Mouse (Mus musculus) midbrain, embryonic 15.5 days (tissue): ENCODE results near the gene Tpsg1. TPM values are rescaled to one million over a fixed set of nuclear protein-coding genes. Genes with fewer than 3 reads are reported as not detected.
A peak's percentile ranks its signal among the peaks of the same experiment; 100 is the strongest.

Source experiments
- ATAC-seq: fragments of 200-750 bp; cut with Nextera tagmentation; replicated peaks from 2 replicates; pipeline ENCODE4 v1.8.0; 2017; ENCODE audit warnings: moderate TSS enrichment
- H3K27ac ChIP-seq: fragments of 300-500 bp; sonication (generic); 2 replicates; pipeline ENCODE4 v1.5.1; 2015; ENCODE audit warnings: mild to moderate bottlenecking, inconsistent platforms
- H3K27me3 ChIP-seq: fragments of 300-500 bp; sonication (generic); replicated peaks from 2 replicates; pipeline ENCODE4 v1.6.1; 2015; ENCODE audit warnings: inconsistent platforms
- H3K36me3 ChIP-seq: fragments of 300-500 bp; sonication (generic); replicated peaks from 2 replicates; pipeline ENCODE4 v1.6.1; 2015; ENCODE audit warnings: inconsistent platforms
- H3K4me1 ChIP-seq: fragments of 300-500 bp; sonication (generic); 2 replicates; pipeline ENCODE4 v1.6.1; 2015; ENCODE audit warnings: inconsistent platforms
- H3K4me2 ChIP-seq: fragments of 300-500 bp; sonication (generic); 2 replicates; pipeline ENCODE4 v1.6.1; 2015; ENCODE audit warnings: inconsistent platforms, mild to moderate bottlenecking, moderate library complexity
- H3K4me3 ChIP-seq: fragments of 300-500 bp; sonication (generic); 2 replicates; pipeline ENCODE4 v1.5.1; 2015; ENCODE audit warnings: mild to moderate bottlenecking, inconsistent platforms
- H3K9ac ChIP-seq: fragments of 300-500 bp; sonication (generic); 2 replicates; pipeline ENCODE4 v1.6.1; 2015; ENCODE audit warnings: mild to moderate bottlenecking, inconsistent platforms
- H3K9me3 ChIP-seq: fragments of 300-500 bp; sonication (generic); 2 replicates; pipeline ENCODE4 v1.6.1; 2016; ENCODE audit warnings: inconsistent platforms
- WGBS: fragments of 180-500 bp; shearing (Covaris S2); methylation state at CpG from one replicate; pipeline ENCODE4 v1.1.7; 2015; ENCODE audit warnings: mixed read lengths; 5-methylcytosine and 5-hydroxymethylcytosine counted together
- polyA plus RNA-seq: library from polyadenylated mRNA; unstranded; fragments of >200 nt; fragmentation: Nextera tagmentation; extraction: Ambion mirVana; gene quantifications from 2 replicates; pipeline ENCODE4 v1.2.1, GENCODE M21; 2015

The Tpsg1 gene
- polyA plus RNA-seq, 1 experiment from 2014 or later, result 0.93 TPM

GRCm38 (mm10) chr17:25374011-25374410 lies 4.9 kb downstream of the Tpsg1 start:
- Histone ChIP-seq H3K36me3 (peaks cover 2% of the 10 kb centered on the region; the same call in 1 of the 2 replicates), H3K4me1 (no peaks in the 10 kb centered on the region), H3K27ac (no peak overlapping the region), H3K9ac (no peak overlapping the region), H3K27me3 (no peaks in the 10 kb centered on the region), H3K4me2 (no peak overlapping the region), H3K4me3 (no peak overlapping the region), H3K9me3 (no peaks in the 10 kb centered on the region)
- 56% methylated on average over 9 of the region's 9 CpGs for WGBS
- ATAC-seq, result no peak

- Histone ChIP-seq H3K27ac (no peak overlapping the region), H3K36me3 (no peaks in the 10 kb centered on the region), H3K4me1 (peaks cover 14% of the 10 kb centered on the region), H3K9me3 (no peaks in the 10 kb centered on the region), H3K4me3 (no peak overlapping the region), H3K27me3 (no peaks in the 10 kb centered on the region), H3K9ac (no peak overlapping the region), H3K4me2 (no peak overlapping the region)
- WGBS, result 91% methylated on average over 4 of the region's 4 CpGs
- no peak for ATAC-seq
Observed at GRCm38 (mm10) chr17:25394526-25394925, 25.5 kb downstream of the Tpsg1 start.

- peaks cover 22% of the 10 kb centered on the region for H3K4me1 ChIP-seq
- H3K9me3 ChIP-seq, result no peaks in the 10 kb centered on the region
- H3K27me3 ChIP-seq, result peaks cover 4% of the 10 kb centered on the region; the same call in 1 of the 2 replicates
- no peaks in the 10 kb centered on the region for H3K36me3 ChIP-seq
- WGBS, result 33% methylated on average over 14 of the region's 14 CpGs
- ATAC-seq, result peak; percentile 70
- H3K27ac ChIP-seq, result no peak overlapping the region
- no peak overlapping the region for H3K9ac ChIP-seq
- H3K4me2 ChIP-seq, result no peak overlapping the region
- H3K4me3 ChIP-seq, result no peak overlapping the region
Observed at GRCm38 (mm10) chr17:25397804-25398519, 28.9 kb downstream of the Tpsg1 start.

GRCm38 (mm10) chr17:25398520-25398838 lies 29.4 kb downstream of the Tpsg1 start:
- no peak overlapping the region for H3K4me2 ChIP-seq
- no peaks in the 10 kb centered on the region for H3K9me3 ChIP-seq
- H3K4me3 ChIP-seq, result no peak overlapping the region
- H3K4me1 ChIP-seq, result peaks cover 25% of the 10 kb centered on the region
- ATAC-seq, result peak; percentile 21; the same call in 1 of the 2 replicates
- H3K27me3 ChIP-seq, result peaks cover 9% of the 10 kb centered on the region; the same call in 1 of the 2 replicates
- H3K9ac ChIP-seq, result no peak overlapping the region
- H3K27ac ChIP-seq, result no peak overlapping the region
- WGBS, result 53% methylated on average over 13 of the region's 13 CpGs
- H3K36me3 ChIP-seq, result no peaks in the 10 kb centered on the region

- Histone ChIP-seq H3K9me3 (no peaks in the 10 kb centered on the region), H3K9ac (no peak overlapping the region), H3K4me3 (no peak overlapping the region), H3K4me1 (peaks cover 44% of the 10 kb centered on the region), H3K27ac (no peak overlapping the region), H3K36me3 (no peaks in the 10 kb centered on the region), H3K27me3 (peaks cover 12% of the 10 kb centered on the region; the same call in 1 of the 2 replicates), H3K4me2 (no peak overlapping the region)
- WGBS, result 15% methylated on average over 7 of the region's 7 CpGs
- ATAC-seq, result no peak
Observed at GRCm38 (mm10) chr17:25400443-25400842, 31.4 kb downstream of the Tpsg1 start.

- no peak overlapping the region for H3K9ac ChIP-seq
- WGBS, result 21% methylated on average over 4 of the region's 4 CpGs
- H3K9me3 ChIP-seq, result no peaks in the 10 kb centered on the region
- no peak for ATAC-seq
- peaks cover 12% of the 10 kb centered on the region; the same call in 1 of the 2 replicates for H3K27me3 ChIP-seq
- H3K4me3 ChIP-seq, result no peak overlapping the region
- peaks cover 55% of the 10 kb centered on the region for H3K4me1 ChIP-seq
- H3K4me2 ChIP-seq, result no peak overlapping the region
- H3K27ac ChIP-seq, result no peak overlapping the region
- no peaks in the 10 kb centered on the region for H3K36me3 ChIP-seq
Observed at GRCm38 (mm10) chr17:25401491-25401890, 32.4 kb downstream of the Tpsg1 start.

- Histone ChIP-seq H3K4me3 (no peak overlapping the region), H3K9me3 (no peaks in the 10 kb centered on the region), H3K36me3 (no peaks in the 10 kb centered on the region), H3K27me3 (peaks cover 12% of the 10 kb centered on the region; the same call in 1 of the 2 replicates), H3K9ac (no peak overlapping the region), H3K4me2 (no peak overlapping the region), H3K4me1 (peaks cover 62% of the 10 kb centered on the region), H3K27ac (no peak overlapping the region)
- ATAC-seq, result no peak
- WGBS, result 78% methylated on average over 13 of the region's 13 CpGs
Observed at GRCm38 (mm10) chr17:25402224-25402623, 33.2 kb downstream of the Tpsg1 start.

GRCm38 (mm10) chr17:25404190-25404589 lies 35.1 kb downstream of the Tpsg1 start:
- Histone ChIP-seq H3K27ac (peak overlapping the region; percentile 74), H3K4me2 (peak overlapping the region; percentile 12; the same call in 1 of the 2 replicates), H3K4me1 (peaks cover 63% of the 10 kb centered on the region), H3K4me3 (no peak overlapping the region), H3K27me3 (peaks cover 12% of the 10 kb centered on the region; the same call in 1 of the 2 replicates), H3K36me3 (no peaks in the 10 kb centered on the region), H3K9ac (no peak overlapping the region), H3K9me3 (no peaks in the 10 kb centered on the region)
- WGBS, result 22% methylated on average over 3 of the region's 3 CpGs
- ATAC-seq, result peak; percentile 59

- 0 out of 2 replicates have a peak, but pooled peaks have one; percentile 24 for ATAC-seq
- Histone ChIP-seq H3K4me2 (no peak overlapping the region), H3K9ac (no peak overlapping the region), H3K4me3 (no peak overlapping the region), H3K27ac (peak overlapping the region; percentile 74), H3K4me1 (peaks cover 74% of the 10 kb centered on the region), H3K27me3 (peaks cover 12% of the 10 kb centered on the region; the same call in 1 of the 2 replicates), H3K36me3 (no peaks in the 10 kb centered on the region), H3K9me3 (no peaks in the 10 kb centered on the region)
- 9% methylated on average over 10 of the region's 10 CpGs for WGBS
Observed at GRCm38 (mm10) chr17:25405224-25405895, 36.3 kb downstream of the Tpsg1 start.

- H3K4me3 ChIP-seq, result no peak overlapping the region
- 9% methylated on average over 6 of the region's 6 CpGs for WGBS
- 0 out of 2 replicates have a peak, but pooled peaks have one; percentile 14 for ATAC-seq
- no peak overlapping the region for H3K4me2 ChIP-seq
- peaks cover 81% of the 10 kb centered on the region for H3K4me1 ChIP-seq
- H3K27me3 ChIP-seq, result peaks cover 12% of the 10 kb centered on the region; the same call in 1 of the 2 replicates
- H3K9me3 ChIP-seq, result no peaks in the 10 kb centered on the region
- peak overlapping the region; percentile 74; the same call in 1 of the 2 replicates for H3K27ac ChIP-seq
- no peak overlapping the region for H3K9ac ChIP-seq
- no peaks in the 10 kb centered on the region for H3K36me3 ChIP-seq
Observed at GRCm38 (mm10) chr17:25406011-25406441, 37.0 kb downstream of the Tpsg1 start.

GRCm38 (mm10) chr17:25407352-25407751 lies 38.3 kb downstream of the Tpsg1 start:
- WGBS, result 52% methylated on average over 4 of the region's 4 CpGs
- H3K4me3 ChIP-seq, result no peak overlapping the region
- no peak overlapping the region for H3K4me2 ChIP-seq
- peaks cover 12% of the 10 kb centered on the region; the same call in 1 of the 2 replicates for H3K27me3 ChIP-seq
- H3K9ac ChIP-seq, result peak overlapping the region; percentile 19; the same call in 1 of the 2 replicates
- H3K36me3 ChIP-seq, result no peaks in the 10 kb centered on the region
- no peak for ATAC-seq
- H3K27ac ChIP-seq, result peak overlapping the region; percentile 43
- H3K4me1 ChIP-seq, result peaks cover 79% of the 10 kb centered on the region
- H3K9me3 ChIP-seq, result no peaks in the 10 kb centered on the region

- WGBS, result 82% methylated on average over 7 of the region's 7 CpGs
- H3K36me3 ChIP-seq, result no peaks in the 10 kb centered on the region
- peaks cover 76% of the 10 kb centered on the region for H3K4me1 ChIP-seq
- H3K4me3 ChIP-seq, result no peak overlapping the region
- H3K4me2 ChIP-seq, result no peak overlapping the region
- ATAC-seq, result no peak
- H3K27ac ChIP-seq, result no peak overlapping the region
- no peak overlapping the region for H3K9ac ChIP-seq
- peaks cover 3% of the 10 kb centered on the region; the same call in 1 of the 2 replicates for H3K27me3 ChIP-seq
- no peaks in the 10 kb centered on the region for H3K9me3 ChIP-seq
Observed at GRCm38 (mm10) chr17:25408302-25408999, 39.4 kb downstream of the Tpsg1 start.
